Mouse (Mus musculus) bone marrow macrophage, adult 2 months (primary cell): ENCODE results near the gene Ccdc114.

Source experiments
- CTCF ChIP-seq: IDR thresholded peaks from 2 replicates; pipeline ENCODE4 v1.5.1; 2012; ENCODE audit warnings: low read depth, mild to moderate bottlenecking, low read length, moderate library complexity
- POLR2A ChIP-seq: IDR thresholded peaks from 2 replicates; pipeline ENCODE4 v1.6.1; 2012; ENCODE audit warnings: mild to moderate bottlenecking, low read depth, low read length, borderline replicate concordance

DNA sequence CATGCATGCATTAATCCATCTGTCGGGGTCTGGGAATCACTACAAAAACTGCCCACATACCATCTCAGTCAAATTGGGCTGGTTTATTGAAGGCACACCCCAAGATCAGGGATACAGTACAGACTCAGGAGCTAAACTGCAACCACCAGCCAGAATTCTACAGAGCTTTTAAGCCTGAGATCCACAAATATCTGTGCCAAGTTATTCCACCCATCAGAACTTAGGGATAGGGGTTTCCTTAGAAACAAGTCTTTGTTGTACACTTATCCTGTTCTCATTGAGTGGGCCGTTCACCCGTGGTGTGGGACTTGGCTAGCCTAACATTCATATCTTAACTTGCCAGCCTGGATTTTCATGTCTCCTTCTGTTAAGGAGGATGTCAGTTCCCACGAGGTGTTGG is 25.2 kb downstream of the Ccdc114 start:
- TF ChIP-seq CTCF = no peak
- TF ChIP-seq POLR2A = no peak
